Mouse (Mus musculus) CD4-positive helper T cell, adult 2 months (primary cell): ENCODE results near the gene Tmc4.
A peak's percentile ranks its signal among the peaks of the same experiment; 100 is the strongest.

ENCODE experiments used
- DNase-seq: peaks from one replicate; pipeline ENCODE4 v3.0.0-alpha.2; 2012; ENCODE audit warnings: low read depth, missing footprints, low spot score

Tmc4 gene

GRCm38 (mm10) chr7:3692987-3693808, 15.8 kb upstream of the Tmc4 start, which contains the start of gene Mboat7:
Mboat7 (minus strand) TSS chr7:3693523.
- peak; percentile 98 for DNase-seq

DNA sequence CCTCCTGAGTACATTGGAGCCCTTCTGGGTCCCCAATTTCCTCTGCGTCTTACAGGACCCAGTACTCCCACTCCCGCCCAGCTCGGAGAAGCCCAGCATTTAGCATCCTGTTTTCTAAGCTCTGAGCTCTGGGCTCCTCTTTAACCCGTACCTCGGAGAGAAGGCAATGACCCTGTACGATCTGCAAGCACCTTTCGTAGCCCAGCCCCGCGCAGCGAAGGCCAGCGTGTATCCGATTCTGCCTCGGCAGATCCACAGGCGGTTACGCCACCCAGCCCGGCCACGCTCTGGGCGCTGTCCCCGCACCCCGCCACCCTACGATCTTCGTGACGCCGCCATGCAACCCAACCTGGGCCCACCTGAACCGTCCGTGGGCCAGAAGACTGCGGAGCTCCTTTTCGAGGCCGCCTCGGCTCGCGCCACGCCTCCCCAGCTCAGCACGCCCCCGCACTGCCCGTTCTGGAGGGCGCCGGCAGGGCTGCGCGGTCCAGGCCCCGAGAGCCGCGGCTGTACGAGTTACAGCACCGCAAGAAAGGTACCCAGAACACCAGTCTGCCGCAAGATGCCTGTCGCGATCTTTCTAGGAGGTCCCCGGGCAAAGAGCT, 15.1 kb upstream of the Tmc4 start, which contains the start of gene Tsen34:
Gene Tsen34, plus strand, starts transcription at position 482 of the 605 bp plus-strand sequence.
- DNase-seq = no peak

- peak; percentile 22 for DNase-seq
Observed at GRCm38 (mm10) chr7:3691919-3692318, 14.6 kb upstream of the Tmc4 start.

DNA sequence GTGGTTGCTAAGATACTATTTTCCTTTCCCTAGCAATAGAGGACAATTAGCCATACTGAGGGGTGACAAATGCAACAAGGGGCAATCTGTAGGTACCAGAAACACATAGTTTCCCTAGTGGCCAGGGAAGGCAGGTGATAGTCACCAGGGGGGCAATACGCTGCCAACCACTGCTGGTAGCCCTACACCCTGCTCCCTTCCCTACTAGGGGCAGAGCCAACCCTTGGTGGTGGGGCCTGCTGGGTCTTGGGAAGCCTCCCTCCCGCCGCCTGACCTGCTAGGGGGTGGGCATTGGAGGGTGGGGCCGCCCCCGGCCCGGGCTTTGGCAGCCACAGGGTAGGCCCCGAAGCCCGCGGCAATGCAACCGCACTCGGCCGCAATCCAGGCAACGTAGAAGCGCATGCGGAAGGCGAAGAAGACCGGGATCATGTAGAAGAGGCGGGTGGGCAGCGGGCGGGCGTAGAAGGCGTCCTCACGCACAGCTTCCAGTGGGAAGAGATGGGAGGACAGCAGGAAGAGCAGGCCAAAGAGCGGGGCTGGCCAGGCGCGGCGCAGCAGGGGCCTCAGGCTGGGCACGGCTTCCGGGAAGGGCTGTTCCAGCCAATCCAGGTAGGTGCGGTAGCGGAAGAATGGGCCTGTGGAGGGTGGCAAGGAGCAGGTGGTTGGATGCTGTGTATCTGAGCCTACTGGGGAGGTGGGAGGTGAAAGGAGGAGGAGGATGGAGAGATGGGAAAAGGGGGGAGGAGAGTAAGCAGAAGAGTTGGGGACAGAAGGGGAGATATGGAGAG, 8.2 kb upstream of the Tmc4 start:
- DNase-seq = no peak

DNA sequence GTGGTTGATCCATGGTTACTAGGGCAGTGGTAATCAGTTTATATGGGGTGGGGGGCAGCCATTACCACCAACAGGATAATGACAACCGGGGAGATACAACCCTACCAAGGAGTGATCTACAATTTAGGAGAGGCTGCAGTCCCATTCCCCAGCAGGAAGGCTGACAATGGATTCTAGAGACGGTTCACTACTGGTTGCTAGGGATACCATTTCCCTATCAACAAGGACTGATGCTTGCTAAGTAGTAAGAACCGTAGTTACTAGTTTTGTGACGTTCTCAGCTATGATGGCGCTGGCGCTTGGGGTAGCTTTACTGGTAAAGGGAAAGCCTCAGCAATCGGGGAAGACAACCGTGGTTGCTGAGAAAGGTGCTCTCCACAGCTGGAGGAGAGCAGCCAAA, 7.3 kb upstream of the Tmc4 start:
- no peak for DNase-seq

GRCm38 (mm10) chr7:3683908-3684550, 6.7 kb upstream of the Tmc4 start:
- no peak for DNase-seq

DNA sequence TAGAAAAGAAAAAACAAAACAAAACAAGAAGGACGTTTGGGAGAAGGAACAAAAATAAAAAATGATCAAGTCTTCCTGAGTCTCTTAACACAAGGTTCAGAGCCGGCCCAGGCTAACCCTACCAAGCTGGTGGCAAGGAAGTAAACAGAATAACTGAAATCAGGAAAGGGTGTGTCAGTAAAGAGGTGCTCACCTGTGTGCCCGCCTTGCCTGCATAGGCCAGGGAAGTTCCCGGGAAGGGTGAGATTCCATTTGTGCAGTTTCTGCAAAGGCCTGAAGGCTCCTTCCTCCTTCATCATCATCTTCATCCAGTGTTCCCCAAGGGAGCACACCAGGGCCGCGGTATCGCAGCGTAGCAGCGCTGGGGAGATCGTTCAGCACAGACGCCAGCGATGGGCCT, 982 bp downstream of the Tmc4 start:
- no peak for DNase-seq

DNA sequence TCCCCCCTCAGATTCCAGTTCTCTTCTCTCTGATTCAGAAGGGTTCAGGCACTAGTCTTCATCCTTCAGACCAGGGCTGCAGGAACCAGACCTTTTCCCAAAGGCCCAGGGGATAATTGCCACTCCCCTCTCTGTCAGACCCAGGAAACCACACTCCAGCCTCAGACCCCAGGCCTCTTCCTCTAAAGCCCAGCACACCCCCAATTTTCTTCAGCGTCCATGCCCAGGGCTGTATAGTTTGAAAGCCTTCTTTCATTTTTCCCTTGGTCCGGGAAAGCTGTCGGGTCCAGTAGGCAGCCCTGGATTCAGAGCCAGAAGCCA, 2.2 kb downstream of the Tmc4 start:
- DNase-seq = no peak

GRCm38 (mm10) chr7:3674507-3675227, 2.7 kb downstream of the Tmc4 start:
- peak; percentile 74 for DNase-seq

GRCm38 (mm10) chr7:3666921-3667391, 10.4 kb downstream of the Tmc4 start:
- DNase-seq = no peak

DNA sequence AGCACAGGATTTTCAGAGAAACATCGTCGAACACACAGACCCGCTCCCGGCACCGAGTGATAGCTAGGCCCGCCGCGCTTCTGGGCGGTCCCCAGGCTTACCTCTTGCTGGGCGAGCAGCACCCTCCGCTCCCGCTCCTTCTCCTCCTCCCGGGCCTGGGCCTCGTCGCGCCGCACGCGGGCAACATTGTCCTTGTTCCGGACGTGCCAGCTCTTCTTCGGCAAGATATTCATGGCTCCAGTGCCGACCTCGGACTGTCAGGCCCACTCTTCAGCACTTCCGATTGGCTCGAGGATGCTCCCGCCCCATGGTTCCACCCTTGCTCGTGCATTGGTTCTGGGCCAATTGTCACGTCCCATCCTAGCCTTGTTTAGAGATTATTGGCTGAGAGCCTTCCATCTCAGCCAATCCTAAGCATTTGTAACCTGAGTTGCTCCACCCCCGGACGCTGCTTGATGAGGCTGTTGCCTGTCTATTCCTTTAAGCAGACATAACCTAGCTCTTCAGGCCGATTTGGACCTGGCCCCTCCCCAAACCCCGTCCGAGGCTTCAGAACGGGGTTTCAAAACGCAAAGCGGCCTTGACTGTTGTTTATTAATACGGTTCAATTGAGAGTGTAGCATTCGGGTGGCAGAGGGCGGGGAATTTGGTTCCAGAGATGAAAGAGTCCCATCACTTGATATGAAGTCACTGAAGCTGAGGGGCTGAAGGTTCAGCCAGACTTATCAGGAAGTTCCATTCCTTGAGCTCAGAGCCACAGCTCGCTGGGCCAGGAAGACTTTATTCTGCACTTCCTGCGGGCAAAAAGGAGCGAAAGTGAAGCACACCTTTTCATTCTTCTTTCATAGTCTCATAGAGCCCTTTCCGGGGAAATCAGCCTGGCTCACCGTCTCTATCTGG, 11.9 kb downstream of the Tmc4 start, which contains the start of gene Leng1:
Gene Leng1, minus strand, starts transcription at position 626 of the 900 bp plus-strand sequence.
- DNase-seq = peak; percentile 97

GRCm38 (mm10) chr7:3664524-3665214, 12.7 kb downstream of the Tmc4 start:
- DNase-seq = no peak

- DNase-seq = no peak
Observed at GRCm38 (mm10) chr7:3658578-3658977, 18.8 kb downstream of the Tmc4 start.

- no peak for DNase-seq
Observed at GRCm38 (mm10) chr7:3656966-3657365, 20.4 kb downstream of the Tmc4 start.

- DNase-seq = no peak
Observed at GRCm38 (mm10) chr7:3646641-3647040, 30.7 kb downstream of the Tmc4 start.

GRCm38 (mm10) chr7:3646188-3646587, 31.2 kb downstream of the Tmc4 start:
- peak; percentile 34 for DNase-seq

DNA sequence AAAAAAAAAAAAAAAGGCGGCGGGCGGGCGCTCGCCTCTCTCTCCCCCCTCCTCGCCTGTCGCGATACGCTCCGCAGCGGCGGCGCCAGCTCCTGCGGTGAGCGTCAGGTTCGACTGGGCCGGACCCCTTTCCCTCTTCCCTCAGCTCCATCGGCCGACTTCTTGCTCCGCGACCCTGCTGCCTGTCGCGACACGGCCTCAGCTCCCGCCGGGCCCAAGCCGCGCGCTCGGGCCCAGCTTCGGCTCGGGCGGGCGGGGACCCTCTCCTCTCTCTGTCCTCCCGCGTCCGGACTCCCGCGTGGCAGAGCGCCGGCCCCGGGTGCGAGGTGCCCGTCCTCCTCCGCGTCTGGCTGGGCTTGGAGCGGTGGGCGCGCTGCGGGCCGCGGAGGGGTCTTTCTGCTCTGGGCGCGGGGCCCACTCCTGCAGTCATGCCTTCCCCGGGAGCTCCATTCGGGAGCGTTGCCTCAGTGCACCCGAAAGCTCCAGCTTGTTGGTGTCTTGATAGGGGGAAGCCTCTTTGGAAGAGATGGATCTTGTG, 31.8 kb downstream of the Tmc4 start:
- DNase-seq = no peak

DNA sequence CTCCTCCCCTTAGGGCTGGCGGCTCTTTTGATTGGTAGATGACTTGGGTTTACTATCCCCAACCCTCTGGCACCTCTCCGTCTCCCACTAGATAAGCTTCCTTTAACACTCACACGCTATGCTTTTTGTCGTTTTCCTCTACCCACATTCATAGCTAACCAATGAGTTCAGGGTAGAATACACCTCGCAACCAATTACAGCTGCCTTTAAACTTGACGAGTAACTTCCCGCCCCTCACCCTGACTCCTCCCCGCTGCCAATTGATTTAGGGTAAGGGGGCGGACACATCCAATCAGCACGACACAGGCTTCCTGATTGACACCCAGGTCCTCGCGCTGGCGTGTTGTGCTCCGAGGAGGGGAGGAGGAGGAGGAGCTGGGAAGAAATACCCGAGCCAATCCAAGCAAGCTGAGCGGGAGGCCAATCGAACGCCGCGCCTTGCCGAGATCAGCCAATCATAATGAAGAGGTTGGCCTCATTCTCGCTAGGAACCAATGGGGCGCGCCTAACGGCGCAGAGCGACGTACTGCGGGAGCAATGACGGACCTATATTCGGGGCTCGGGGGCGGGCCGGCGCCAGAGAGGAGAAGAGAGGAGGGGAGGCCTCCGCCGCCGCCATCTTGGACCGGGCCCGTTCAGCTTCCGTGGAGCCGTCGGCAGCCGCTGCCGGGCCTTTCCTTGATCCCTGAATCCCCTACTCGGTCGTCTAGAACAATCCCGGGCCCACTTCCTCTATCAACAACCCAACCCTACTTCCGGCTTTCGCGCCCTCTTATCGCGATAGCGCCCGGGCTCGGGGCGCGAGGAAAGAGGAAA, 32.5 kb downstream of the Tmc4 start, which contains the start of gene Cnot3:
Gene Cnot3, plus strand, starts transcription at position 597 of the 816 bp plus-strand sequence.
- peak; percentile 100 for DNase-seq
